Mouse (Mus musculus) kidney, adult 8-10 months (tissue): ENCODE results near the gene Atg4d.
A peak's percentile ranks its signal among the peaks of the same experiment; 100 is the strongest.
"Not testable (repeated sequence)": the region's sequence is repeated elsewhere in the genome, so short reads cannot be mapped to it uniquely, and the experiment has no call there.

ENCODE experiments used
- DNase-seq, 2 experiments: peaks; one replicate each; pipeline ENCODE4 v3.0.0; 2022

The Atg4d gene

DNA sequence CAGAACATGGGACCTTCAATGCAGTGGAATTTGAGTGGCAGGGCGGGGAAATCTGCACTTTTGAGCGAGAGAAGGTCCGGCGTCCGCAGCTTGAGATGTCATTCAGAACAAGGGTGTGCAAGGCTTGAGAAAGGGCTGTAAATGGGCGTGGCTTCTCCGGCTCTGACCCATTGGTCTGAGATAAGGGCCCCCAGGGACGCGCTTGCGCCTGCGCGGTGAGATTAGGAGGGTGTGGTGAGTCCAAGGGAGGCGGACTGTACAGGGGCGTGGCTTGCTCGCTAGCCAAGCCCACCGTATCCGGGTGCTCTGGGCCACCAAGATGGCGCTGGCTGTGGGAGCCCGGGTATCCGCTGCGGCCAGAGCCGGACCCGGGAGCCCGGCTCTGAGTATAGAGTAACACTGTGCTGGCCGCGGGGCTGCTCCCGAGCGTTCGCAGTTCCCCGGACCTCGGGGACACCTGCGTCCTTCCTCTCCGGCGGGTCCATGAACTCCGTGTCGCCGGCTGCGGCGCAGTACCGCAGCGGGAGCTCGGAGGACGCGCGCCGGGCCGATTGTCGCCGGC, at the start of gene Atg4d:
TSS of gene Atg4d (plus strand) at position 294 of the 562 bp plus-strand sequence.
- peak; percentile 98 to 99 for DNase-seq

DNA sequence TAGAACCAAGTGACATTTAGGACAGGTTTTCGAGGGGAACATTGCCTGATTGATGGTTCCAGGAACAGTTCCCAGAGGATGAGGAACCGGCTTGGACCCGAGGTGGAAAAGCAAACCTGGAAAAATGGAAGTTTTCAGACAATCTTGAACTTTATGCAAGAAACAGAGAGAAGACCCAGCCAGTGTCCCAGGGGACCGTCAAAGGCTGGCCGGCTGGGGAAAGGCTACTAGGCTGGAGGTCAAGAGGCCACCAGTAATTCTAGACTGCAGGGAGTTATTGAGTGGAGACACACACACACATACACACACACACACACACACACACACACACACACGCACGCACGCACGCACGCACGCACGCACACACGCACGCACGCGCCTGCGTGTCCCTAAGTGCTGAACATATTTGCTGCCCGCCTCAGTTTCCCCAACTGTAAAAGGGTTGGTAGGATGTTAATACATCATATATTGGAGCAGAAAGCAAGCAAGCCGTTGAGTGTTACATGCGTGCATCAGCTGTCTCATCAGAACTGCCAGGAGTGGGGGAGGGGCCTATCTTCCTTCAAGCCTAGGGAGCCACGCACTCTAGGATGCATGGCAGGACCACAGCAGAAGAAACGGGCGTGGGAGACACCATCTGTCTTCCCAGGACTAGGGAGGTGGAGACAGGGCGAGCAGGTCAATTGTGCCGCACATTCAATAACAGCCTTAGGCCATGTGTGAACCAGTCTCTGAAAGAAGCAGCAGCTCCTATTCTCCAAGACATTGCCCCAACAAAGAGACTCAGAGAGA, 48.8 kb upstream of the Atg4d start:
- no peak for DNase-seq

DNA sequence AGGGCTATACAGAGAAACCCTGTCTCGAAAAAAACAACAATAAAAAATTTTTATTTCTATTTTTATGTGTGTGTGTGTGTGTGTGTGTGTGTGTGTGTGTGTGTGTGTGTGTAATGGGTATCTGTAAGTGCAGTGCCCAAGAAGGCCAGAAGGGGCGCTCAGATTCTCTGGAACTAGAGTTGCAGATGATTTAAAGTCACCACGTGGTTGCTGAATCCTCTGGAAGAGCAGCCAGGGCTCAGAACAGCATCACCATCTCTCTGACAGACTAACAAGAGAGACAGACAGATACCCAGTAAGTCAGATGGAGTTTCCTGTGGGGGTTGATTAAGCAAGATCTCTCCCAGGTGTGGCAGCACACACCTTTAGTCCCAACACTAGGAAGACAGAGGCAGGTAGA, 45.3 kb upstream of the Atg4d start:
- DNase-seq = no peak

DNA sequence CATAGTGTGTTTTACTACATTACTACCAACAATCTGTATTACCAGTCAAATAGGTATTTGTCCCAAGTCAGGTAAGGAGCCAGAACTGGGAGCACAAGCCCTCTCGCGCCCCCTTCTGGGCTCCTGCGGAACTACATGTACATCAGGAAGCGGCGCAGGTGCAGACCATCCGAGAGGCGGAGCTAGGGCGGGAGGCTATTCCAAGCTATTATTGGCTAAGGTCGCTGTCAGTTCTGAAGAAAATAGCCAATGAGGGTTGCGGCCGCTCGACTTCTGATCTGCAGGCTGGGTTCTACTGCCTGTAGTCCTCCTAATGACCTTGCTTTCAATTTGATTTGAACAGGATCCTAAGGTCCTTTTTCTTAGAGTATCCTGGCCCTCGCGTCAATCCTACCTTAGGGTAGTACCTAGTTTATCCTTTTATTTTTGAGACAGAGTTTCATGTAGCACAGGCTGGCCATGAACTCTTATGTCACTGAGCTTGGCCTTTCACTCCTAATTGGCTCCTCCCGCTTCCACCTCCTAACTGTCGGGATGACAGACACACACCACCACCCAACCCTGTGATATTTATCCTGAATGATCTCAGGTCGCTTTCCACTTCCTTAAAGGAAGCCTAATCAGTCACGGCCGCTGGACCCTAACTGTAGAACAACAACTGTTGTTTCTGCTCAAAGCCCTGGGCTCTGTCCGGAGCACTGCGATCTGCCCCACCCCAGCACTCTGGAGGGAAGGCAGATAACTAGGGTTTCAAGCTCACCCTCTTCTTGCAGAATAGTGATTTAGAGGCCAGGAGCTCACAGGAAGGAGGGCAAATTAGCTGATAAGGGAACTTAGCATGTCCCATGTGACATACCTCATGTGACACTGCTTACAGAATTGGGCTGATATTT, 44.4 kb upstream of the Atg4d start:
- peak; percentile 96 to 98 for DNase-seq

DNA sequence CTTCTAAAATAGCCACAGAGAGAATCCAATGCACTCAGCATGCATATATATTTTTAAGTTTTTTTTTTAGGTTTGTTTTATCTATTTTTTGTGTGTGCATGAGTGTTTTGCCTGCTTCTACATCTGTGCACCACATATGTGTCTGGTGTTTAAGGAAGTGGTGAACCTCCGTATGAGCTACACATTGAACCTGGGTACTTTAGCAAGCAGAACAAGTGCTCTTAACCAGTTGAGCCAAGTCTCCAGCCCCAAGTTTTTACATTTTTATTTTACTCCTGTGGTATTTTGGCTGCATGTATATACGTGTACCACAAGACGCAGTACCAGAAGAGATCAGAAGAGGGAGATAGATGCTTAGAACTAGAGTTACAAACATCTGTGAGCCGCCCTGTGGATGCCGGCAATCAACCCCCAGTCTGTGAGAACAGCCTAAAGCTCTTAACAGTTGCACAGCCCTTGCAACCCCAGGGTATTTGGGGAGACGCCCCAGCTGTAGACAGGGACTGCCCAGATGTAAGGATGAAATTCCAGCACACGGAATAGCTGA, 43.6 kb upstream of the Atg4d start:
- DNase-seq = peak; percentile 32 to 67

DNA sequence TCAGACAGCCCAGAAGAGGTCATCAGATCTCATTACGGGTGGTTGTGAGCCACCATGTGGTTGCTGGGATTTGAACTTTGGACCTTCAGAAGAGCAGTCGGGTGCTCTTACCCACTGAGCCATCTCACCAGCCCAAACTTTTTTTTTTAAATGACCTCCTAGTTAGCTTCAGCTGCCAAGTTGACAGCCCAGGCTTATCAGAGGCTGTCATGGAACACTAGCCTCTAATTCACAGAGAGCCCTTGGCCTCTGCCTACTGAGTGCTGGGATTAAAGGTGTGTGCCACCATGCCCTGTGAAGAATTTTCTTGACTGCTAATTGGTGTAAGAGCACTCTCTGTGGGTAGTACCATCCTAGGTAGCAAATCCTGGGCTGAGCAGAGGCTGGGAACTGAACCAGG, 41.6 kb upstream of the Atg4d start:
- DNase-seq = not testable (repeated sequence)

DNA sequence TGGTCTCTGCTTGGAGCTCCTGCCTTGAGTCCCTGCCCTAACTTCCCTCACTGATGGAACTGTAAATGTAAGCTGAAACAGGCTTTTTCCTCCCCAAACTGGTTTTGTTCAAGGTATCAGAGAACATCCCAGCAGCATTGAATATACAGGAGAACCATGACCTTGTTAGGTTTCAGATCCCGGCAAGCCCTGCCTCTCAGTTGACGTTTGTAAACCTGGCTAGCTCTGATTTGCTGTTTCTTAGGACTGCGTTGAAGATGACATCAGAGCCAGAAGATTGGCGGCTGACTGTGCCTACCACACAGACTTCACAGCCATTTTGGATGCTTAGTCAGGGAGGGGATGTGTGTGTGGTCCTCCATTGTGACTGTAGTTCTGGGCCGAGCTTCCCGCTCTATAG, 41.2 kb upstream of the Atg4d start:
- no peak for DNase-seq

DNA sequence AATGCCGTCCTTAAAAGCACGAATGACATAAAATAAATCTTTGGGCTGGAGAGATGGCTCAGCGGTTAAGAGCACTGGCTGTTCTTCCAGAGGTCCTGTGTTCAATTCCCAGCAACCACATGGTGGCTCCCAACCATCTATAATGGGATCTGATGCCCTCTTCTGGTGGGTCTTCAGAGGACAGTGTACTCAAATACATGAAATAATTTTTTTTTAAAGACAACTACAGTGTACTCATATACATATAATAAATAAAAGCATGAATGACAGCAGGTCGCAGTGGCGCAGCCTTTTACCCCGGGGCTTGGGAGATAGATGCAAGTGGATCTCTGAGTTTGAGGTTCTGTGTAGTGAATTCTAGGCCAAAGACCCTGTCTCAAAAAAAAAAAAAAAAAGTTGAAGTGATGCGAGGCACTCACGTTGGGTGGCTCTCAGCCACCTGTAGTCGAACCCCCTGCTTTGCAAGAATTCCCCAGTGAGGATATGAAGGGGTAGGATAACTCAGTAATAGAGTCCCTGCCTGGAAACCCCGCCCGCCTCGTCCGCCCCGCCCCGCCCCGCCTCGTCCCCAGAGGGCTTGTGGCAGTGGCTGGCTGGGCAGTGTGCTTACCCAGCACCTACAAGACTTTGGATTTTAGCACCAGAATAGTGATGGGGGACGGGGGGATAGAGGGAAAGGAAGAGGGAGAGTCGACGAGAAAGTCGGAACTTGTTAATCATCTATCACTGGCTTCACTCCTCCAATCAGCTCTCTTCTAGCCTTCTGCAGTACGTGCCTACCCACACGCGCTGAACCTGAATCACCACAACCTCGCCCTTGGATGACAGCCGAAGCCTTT, 40.3 kb upstream of the Atg4d start:
- DNase-seq = peak; percentile 35 to 40

DNA sequence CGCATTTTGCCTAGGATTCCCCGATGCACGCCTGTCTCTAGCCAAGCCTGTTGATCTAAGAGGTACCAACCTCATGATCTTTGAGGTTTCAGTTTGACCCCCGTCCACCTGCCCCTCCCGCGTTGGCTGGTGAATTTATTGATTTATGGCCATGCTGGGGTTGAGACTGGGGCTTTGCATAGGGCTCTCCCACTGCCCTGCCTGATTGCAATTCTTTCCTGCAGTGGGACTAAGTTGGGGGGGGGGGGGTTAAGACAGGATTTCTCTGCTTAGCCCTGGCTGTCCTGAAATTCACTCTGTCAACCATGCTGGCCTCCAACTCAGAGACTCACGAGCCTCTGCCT, 39.7 kb upstream of the Atg4d start:
- no peak for DNase-seq

DNA sequence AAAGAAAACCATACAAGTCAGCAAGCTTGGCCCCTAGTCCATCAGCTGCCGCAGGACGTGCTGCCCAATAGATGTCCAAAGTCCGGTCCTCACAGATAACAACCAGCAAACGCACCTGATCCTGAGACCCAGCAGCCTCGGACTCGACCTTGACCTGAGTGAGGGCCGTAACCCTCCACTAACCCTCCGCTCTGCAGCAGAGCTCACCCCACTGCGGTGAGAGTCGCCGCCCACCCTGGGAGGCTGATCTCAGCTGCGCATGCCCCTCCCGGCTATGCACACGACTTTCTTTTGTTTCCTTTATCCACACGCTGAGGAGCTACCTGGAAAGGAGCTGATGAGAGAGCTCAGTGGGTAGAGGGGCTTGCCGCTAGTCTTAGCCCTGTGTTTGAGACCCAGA, 37.8 kb upstream of the Atg4d start:
- DNase-seq = no peak

DNA sequence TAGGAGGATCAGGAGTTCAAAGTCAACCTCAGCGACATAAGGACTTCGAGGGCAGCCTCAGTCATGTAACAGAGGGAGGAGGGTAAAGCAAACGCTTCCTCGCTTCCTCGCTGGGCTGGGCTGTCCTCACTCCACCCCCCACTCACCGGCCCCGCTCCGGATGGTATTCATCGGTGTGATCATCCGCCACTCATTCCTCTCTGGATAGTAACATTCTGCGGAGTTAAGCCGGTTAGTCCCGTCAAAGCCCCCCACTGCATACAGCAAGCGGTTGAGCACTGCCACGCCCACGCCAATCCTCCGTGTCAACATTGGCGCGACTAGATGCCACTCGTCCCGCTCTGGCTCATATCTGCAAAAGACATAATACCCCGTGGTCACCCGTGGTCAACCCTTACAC, 33.5 kb upstream of the Atg4d start:
- DNase-seq = no peak

DNA sequence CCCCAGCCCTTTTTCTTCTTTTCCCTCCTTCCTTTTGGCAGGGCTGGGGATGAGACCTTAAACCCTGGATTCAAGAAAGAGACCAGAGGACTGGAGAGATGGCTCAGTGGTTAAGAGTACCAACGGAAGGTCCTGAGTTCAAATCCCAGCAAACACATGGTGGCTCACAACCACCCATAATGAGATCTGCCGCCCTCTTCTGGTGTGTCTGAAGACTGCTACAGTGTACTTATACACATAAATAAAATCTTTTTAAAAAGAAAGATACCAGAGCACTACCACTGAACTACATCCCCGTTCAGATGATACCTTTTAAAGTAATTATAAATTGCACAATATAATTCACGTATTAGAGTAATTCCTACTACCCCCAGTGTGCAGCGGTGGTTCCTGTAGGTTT, 32.2 kb upstream of the Atg4d start:
- no peak for DNase-seq

DNA sequence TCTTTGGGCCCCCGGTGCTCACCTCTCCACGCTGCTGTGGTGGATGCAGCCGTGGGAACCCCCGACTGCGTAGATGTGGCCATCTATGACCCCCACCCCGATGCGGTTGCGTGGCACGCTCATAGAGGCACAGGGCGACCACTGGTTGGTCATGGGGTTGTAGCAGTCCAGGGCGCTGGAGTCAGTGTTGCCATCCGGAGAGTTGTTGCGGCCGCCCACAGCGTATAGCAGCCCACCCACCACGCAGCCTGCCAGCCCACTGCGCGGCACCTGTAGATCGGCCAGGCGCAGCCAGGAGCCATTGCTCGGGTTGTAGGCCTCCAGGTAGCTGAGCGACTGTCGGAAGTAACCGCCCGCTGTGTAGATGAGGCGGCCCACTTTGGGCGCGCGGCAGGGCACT, 31.7 kb upstream of the Atg4d start:
- DNase-seq = no peak

DNA sequence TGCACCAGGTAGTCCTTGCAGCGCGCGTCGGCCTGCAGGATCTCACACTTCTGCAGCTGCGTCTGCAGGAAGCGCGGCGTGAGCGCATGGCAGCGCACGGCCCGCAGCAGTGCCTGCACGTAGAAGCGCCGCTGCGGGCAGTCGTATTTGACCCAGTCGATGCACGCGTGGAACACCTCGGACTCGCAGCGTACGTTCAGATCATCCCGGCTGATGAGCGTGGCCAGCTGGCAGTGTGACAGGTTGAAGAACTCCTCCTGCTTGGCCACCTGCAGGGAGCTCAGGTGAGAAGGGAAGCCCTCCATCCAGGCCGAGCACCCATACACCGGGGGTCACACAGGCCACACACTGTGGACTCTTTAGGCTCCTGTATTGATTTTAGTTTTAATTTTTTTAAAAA, 31.3 kb upstream of the Atg4d start:
- no peak for DNase-seq

DNA sequence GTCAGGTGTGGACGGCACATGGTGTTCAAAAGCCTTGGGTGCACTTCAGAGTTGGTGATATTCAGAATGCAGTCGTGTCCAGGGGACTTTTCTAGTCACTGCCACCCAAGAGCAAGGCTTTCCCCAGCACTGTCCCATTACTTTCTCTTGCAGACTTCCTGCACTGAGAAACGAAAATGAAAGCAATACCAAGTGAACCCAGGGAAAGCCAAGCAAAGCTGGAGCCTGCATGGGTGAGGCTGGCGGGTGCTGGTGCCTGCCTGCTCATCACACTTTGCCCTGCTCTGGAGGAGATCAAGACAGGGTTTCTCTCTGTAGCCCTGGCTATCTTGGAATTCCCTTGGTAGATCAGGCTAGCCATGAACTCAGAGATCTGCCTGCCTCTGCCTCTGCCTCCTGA, 29.8 kb upstream of the Atg4d start:
- DNase-seq = no peak

DNA sequence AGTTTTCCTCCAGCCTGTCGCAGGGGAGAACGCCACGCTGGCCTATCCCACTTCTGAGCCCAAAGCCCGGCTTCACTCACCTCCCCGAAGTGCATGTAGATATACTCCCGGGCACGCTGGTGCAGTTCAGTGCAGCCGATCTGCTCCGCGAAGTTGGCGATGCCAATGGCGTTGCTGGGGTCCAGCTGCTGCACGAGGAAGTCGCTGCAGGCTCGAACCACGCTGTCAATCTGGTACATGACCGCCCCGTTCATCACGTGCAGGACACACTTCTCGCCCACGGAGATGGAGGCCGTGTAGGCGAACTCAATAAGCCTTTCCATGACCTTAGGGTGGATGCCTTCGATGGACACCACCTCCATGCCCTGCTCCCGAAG, 28.1 kb upstream of the Atg4d start:
- no peak for DNase-seq

DNA sequence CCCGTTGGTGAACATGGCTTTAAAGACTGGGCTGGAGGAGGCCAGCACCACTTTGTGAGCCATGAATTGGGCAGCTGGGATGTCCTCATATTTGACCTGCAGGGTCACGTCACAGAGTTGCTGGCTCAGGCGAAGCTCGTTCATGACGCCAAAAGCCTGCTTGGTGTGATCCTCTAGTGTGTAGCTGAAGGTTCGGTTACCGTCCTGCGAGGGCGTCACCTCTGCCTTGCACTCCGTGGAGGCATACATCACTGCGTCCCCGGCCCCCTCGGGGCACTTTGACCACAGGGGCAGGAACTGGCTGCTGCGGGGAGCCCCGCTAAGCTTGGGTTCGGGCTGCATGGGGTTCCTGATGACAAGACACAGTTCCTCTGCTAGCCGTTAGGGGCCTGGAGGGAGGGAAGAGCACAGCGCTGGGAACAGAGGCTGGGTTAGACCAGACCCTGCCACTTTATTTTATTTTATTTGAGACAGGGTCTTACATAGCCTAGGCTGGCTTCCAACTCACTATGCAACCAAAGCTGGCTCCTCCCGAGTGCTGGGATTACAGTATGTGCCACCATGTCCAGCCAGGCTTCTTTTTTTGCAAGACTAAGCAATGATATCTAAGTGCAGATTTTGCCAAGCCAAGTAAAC, 27.6 kb upstream of the Atg4d start:
- DNase-seq = no peak

DNA sequence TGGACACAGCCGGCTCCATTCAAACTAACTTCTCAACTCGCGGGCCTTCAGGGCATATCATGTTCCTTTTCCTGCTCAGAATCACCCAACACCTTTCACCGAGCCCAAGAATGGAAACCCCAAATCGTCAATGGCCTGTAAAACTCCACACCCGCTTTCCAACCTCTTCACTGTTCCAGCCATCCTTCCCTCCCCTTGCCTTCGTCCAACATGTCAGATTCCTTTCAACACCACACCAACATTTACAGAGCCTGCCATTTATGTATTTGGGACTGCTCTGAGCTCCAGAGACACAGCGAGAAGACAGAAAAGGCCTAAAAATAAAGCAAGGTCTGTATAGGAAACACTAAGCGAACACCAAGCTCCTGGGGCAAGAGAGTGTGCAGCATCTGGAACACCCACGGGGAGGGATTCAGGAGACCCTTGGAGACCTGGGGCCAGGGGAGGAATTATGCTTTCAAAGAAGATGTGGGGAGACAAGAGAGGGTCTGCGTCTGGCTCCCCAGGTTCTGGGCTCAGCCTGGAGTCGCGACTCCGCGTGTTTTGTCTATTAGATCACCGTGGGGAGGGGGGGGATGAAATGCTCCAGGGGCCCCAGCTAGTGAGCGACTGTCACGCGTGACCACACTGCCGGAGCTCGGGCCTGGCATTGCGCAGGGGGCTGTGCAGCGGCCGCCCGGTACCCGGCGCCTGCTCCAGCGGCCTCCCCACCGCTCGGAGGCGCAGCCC, 26.9 kb upstream of the Atg4d start:
- peak in 1 of 2 experiments; percentile 31 for DNase-seq

DNA sequence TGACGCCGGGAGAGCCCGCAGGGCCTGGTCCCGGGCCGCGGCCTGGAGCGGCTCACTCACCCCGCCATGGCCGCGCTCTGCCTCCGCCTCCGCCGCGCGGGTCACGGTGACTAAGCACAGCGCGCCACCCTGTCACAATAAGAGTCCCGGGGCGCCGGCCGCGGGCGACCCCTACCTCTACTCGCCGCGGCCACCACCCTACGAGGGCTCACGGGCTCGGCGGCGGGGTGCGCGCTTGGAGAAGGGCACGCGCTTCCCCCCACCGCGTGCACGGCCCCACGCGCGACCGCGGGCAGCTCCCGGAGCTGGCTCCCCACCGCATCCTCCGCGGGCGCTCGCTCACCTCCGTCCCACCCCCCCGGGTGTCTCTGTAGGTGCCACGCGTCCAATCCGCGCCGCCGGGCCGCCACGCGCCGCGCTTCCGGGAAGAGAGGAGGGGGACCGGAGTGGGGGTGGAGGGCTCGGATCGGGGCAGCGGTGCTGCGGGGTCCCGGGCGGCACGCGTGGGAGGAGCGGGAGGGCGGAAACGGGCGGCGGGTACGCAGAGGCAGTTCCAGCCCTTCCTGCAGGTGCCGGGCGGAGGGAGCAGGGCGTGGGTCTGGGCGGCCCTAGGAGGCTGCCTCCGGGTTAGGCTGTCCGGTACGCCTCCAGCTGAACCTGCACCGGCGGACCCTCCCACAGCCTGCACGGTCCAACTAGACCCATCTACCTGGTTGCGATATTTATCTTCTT, 26.2 kb upstream of the Atg4d start, which contains the start of gene Keap1:
TSS of gene Keap1 (minus strand) at position 629 of the 732 bp plus-strand sequence.
- DNase-seq = peak; percentile 67 to 79

DNA sequence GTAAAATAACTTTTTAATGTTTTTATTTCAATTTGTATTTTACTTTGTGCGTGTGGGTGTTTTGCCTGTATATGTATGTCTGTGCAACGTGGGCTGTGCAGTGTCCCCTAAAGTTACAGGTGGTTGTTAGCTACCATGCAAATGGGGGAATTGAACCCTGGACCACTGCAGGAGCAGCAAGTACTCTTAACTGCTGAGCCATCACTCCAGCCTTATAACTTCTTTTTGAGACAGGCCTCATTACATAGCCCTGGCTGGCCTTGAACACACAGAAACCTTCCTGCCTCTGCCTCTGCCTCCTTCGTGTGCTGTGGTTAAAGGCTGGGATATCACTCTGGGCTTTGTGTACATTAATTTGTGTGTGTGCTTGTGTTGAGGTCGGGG, 25.6 kb upstream of the Atg4d start:
- no peak for DNase-seq

DNA sequence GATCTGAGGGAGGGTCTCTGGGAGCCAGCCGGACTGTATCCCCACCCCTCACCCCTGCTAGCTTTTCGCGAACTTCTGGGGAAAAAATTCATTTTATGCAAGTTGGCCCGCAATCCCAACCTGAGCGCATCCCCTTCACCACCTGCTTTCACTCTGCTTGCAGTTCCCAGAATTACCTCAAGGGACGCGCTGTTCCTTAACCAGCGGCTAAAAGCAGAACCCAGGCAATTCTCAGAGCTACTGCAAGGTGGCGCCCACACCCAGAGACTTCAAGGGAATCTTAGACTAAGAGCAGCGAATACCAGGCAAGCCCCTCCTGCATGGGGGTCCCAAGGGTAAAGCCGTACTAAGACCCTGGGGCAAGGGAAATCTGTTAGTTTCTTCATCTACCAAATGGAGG, 23.8 kb upstream of the Atg4d start:
- DNase-seq = peak; percentile 76 to 92
